Mouse (Mus musculus): ENCODE measurements around the gene Tpcn2.

The Tpcn2 gene

DNA sequence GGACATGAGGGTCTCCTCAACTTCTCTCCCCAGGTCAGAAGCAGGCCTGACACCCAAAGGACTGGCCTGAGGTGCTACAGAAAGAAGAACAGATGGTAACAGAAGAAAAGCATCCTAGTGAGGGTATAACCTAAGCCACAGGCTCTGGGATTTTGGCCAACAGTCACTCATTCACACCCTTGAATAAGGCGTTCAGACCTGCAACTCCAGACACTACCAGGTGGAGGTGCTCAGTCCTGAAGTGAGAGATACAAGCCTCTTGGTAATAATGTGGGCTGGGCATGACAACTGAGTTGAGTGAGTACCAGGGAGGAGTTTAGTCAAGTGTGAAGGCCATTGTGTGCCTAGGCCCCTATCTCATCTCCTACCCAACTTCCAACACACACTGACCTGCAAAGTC, 129.7 kb downstream of the Tpcn2 start:
- DNase-seq (ENCODE audit: low spot score), result no peak

DNA sequence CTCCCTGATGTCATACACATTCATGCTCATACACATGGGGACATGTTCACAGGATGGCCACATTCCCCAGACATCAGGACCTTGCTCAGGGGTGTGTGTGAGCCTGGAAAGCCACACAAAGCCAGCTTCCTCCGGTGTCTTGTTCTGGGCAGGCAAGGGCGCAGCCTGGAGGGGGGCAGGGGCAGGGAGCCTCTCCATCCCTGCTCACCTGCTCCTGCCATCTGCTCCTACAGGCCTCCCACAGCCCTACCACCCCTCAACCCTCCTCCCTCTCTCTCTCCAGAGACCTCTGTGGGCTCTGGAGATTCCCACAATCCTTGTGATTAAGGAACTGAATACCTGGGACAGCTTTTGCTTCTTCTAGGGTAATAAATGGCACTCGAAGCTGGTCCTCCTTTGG, 132.0 kb downstream of the Tpcn2 start:
- no peak for DNase-seq (ENCODE audit: low spot score)

DNA sequence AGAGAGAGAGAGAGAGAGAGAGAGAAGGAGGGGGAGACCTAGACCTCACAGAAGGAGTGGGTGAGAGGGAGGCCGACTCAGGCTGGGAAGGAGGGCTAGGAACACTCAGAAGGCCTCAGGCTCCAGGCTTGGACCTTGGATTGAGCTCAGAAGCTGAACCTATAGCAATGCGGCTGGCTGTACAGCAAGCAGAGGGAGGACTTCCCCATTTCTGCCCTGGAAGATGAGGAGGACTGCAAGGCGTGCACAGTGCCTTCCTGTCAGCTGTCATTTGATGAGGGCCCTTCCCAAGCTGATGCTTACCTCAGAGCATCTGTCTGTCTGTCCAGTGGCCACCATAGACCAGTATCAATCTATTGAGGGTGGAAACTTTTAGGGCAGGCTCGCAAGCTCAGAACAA, 134.9 kb downstream of the Tpcn2 start:
- DNase-seq (ENCODE audit: low spot score), result no peak

DNA sequence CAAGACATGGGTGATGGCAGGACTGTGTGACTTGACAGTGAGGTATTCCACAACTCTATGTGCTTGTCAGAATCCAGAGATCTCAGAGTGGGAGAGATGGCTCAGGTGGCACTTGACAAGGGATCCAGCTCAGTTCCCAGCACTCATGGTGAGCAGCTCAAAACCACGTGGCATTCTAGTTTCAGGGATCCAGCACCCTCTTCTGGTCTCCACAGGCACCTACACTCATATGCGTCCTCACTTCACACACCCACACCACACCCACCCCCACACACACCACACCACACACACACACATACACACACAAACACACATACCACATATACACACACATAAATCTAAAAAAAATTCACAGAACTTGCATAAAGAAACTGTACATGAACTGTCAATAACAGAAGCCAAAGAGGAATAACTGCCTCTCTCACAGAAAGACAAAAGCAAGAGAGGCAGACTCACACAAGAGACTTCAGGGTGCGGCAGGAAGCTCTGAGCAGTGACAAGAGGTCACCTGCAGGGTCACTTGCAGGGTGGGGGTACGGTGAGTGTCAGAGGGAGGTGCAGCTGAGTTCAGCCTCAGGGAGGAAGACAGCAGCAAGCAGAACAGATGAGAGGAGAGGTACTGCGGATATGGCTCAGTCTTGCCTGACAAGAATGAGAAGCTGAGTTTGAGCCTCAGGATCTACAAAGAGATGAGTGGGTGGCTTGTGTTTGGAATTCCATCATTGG, 135.7 kb downstream of the Tpcn2 start:
- no peak for DNase-seq (ENCODE audit: low spot score)

DNA sequence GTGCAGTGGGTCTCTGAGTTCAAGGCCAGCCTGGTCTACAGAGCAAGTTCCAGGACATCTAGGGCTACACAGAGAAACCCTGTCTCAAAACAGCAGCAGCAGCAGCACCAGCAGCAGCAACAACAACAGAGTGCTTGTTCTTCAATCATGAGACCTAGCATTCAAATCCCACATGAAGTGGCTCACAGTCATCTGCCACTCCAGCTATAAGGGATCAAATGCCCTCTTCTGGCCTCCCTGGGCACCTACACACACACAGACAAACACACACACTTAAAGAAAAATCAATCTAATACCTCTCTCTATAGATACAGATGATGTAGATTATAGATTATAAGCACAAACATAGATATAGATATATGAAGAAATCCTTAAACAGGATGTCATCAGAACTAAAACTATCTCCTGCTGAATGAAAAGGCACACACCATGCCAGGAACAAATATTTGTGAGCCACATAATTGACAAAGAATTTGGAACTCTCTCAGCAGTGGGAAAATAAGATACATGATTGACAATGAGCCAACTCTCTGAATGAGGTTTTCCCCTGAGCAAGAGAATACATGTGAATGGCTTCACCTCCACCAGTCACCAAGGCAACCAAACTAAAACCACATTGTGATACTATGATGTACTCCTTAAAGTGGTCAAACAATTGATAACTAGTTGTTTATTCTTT, 137.4 kb downstream of the Tpcn2 start:
- DNase-seq (ENCODE audit: low spot score), result no peak

DNA sequence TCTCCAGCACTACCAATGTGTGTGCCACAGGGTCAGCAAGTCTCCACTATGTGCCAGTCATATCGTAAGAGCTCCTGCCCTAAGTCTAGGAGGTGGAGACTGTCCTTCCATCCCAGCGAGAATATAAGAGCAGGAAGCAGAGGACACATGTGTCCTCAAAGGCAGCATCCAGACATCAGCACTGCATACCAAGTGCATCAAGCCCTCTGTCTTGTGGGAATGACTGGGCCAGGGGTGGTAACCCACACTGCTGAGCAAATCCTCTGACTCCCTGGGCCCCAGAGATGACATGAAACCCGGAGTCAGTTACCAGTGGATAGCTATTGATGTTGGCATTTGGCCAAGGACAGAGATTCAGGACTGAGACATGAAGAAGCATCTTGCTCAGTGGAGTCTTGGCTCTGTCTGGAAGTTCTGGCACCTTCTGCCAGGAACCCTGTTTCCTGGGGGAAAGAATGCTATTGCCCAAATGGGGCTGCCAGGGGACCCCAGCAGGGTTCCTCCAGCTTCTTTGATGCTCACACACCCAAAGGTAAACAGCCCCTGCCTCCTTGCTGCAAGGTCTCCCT, 140.2 kb downstream of the Tpcn2 start:
- DNase-seq (ENCODE audit: low spot score), result no peak

DNA sequence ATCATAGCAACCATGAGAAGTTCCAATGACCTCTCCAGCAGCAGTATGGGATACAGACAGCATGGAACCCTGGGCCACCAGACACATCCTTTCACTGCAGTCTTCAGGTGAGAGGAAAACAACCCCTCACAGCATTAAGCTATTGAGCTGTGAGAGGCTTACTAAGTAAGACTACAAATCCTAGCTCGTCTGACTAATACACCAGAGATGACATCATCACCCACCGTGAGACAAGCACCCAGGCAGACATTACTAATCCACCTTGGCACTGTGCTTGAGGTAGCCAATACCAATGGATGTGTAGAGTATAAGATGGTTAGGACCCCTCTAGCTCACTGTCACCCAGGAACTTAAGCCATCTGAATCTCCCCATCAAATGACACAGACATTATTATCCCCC, 143.2 kb downstream of the Tpcn2 start:
- DNase-seq (ENCODE audit: low spot score), result no peak

DNA sequence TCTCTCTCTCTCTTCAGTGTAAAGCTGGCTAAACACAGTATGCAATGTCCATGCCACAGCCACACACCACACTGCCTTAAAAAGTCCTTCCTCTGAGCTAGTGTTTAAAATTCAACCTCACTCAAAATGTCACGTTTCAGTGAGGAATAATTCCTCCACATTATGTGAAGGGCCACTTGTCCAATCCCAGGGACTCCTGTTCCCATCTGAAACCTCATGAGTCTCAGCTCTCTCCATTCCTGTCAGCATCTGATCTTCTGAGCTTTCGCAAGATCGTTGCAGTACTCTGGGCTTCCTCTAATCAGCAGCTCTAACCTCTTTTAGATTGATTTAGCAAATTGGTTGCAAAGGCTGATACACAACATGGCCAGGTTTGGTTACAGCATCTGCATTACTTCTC, 144.2 kb downstream of the Tpcn2 start:
- no peak for DNase-seq (ENCODE audit: low spot score)

DNA sequence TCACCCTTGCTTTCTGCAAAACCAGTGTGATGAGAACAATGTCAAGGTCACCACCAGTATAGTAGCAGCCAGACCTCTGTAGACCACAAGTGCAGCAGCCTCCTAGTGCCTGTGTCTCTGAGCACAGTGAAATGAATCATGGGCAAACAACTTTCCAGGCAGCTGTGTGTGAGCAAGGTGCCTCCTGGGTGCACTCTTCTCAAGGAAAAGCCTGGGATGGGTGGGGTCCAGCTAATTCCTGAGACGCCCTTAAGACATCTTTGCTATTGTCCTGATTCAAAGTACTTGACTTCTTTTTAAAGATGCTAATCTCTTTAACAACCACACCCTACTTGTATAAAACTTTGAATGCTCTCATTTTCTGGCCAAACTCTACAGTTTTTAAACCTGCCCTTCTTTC, 144.7 kb downstream of the Tpcn2 start:
- DNase-seq (ENCODE audit: low spot score), result no peak

DNA sequence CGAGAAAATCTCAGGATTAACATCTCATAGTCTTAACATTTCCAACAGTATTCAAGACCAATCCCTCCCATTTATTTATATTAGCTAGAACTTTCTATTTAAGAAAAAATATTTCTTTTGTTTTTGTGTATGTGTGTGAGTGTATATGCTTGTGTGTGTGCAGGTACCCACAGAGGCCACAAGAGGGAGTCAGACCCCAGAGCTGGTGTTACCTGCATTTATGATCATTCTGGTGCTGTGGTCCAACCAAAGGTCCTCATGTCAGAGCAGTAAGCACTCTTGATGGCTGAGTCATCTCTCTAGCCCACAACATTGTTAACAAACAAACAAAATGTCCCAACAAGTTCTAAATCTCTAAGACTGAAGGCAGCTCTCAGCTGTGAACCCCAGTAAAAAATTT, 145.9 kb downstream of the Tpcn2 start:
- no peak for DNase-seq (ENCODE audit: low spot score)

DNA sequence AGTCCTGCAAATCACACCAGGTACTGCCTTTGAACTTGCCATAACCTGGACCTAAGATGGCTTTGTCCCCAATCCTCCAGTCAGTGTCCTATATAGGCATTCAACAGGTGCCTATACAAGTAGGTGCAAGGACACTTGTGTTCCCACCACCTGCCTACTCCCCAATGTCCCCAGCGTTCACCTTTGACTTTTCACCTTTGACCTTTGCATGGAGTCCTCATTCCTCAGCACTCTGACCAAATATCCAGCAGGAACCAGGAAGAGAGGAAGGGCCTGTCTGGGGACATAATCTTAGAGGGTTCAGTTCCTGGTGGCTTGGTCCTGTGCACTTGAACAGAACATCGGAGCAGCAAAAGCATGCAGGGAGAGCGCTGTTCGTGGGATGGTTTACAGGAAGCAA, 147.0 kb downstream of the Tpcn2 start:
- DNase-seq (ENCODE audit: low spot score), result no peak

All from ovary, postnatal 36 days (tissue).